Mouse (Mus musculus) kidney, adult 2 months (tissue): ENCODE measurements around the gene Srsf4. TPM values are rescaled to one million over a fixed set of nuclear protein-coding genes. Genes with fewer than 3 reads are reported as not detected.

Source experiments
- DNase-seq: peaks from one replicate; pipeline ENCODE4 v3.0.0; 2021
- H3K27ac ChIP-seq: fragments of 200-500 bp; 2 replicates; pipeline ENCODE4 v1.5.1; 2012; ENCODE audit warnings: low read depth, low read length, control low read depth, inconsistent platforms; ENCODE audit not compliant: insufficient read depth
- H3K27me3 ChIP-seq: fragments of 200-500 bp; replicated peaks from 2 replicates; pipeline ENCODE4 v1.6.1; 2012; ENCODE audit warnings: mild to moderate bottlenecking, moderate library complexity, low read length, inconsistent platforms; ENCODE audit not compliant: control insufficient read depth, insufficient read depth
- H3K36me3 ChIP-seq: fragments of 200-500 bp; 2 replicates; pipeline ENCODE4 v1.6.1; 2012; ENCODE audit warnings: mild to moderate bottlenecking, moderate library complexity, low read length, inconsistent platforms; ENCODE audit not compliant: control insufficient read depth, insufficient read depth
- H3K4me1 ChIP-seq: fragments of 200-500 bp; 2 replicates; pipeline ENCODE4 v1.6.1; 2011; ENCODE audit warnings: low read length; ENCODE audit not compliant: control insufficient read depth, insufficient read depth
- H3K4me3 ChIP-seq: fragments of 200-500 bp; 2 replicates; pipeline ENCODE4 v1.5.1; 2011; ENCODE audit warnings: mild to moderate bottlenecking, low read depth, low read length, control low read depth; ENCODE audit not compliant: insufficient read depth
- CTCF ChIP-seq: fragments of 200-500 bp; conservative IDR thresholded peaks from 2 replicates; pipeline ENCODE4 v1.5.1; 2011; ENCODE audit warnings: low read depth, mild to moderate bottlenecking, control low read depth, low read length, moderate library complexity, mixed read lengths; ENCODE audit not compliant: insufficient read depth, insufficient read length
- POLR2A ChIP-seq: fragments of 200-500 bp; IDR thresholded peaks from one replicate; pipeline ENCODE4 v1.6.1; 2011; ENCODE audit warnings: low read depth, low read length, control low read depth
- WGBS: fragments of 180-500 bp; shearing (Covaris S2); methylation state at CpG from one replicate; pipeline ENCODE4 v1.1.7; 2018; 5-methylcytosine and 5-hydroxymethylcytosine counted together
- polyA plus RNA-seq: library from polyadenylated mRNA; depleted of rRNA; stranded (reverse); fragments of >200 nt; gene quantifications from 2 replicates; pipeline ENCODE4 v1.2.3, GENCODE M21; 2012

Gene Srsf4
- polyA plus RNA-seq, 1 experiment, result 35.1 TPM

GRCm38 (mm10) chr4:131907912-131908311 lies 34.5 kb downstream of the Srsf4 start:
- peaks cover 9% of the 10 kb centered on the region for H3K4me1 ChIP-seq
- no peak overlapping the region for H3K4me3 ChIP-seq
- 94% methylated on average over 3 of the region's 3 CpGs for WGBS
- H3K36me3 ChIP-seq, result no peaks in the 10 kb centered on the region
- no peak overlapping the region for H3K27ac ChIP-seq
- DNase-seq, result no peak
- TF ChIP-seq CTCF (peak; percentile 50), POLR2A (no peak)
- no peaks in the 10 kb centered on the region for H3K27me3 ChIP-seq

- TF ChIP-seq CTCF (no peak), POLR2A (no peak)
- Histone ChIP-seq H3K36me3 (no peaks in the 10 kb centered on the region), H3K27ac (peak overlapping the region; percentile 18), H3K27me3 (no peaks in the 10 kb centered on the region), H3K4me1 (peaks cover 15% of the 10 kb centered on the region), H3K4me3 (peak overlapping the region; percentile 4; the same call in 1 of the 2 replicates)
- 15% methylated on average over 20 of the region's 21 CpGs for WGBS
- DNase-seq, result peak; percentile 58
These were observed 37.0 kb downstream of the Srsf4 start for GRCm38 (mm10) chr4:131910237-131910994.

GRCm38 (mm10) chr4:131911521-131911920 lies 38.1 kb downstream of the Srsf4 start:
- 48% methylated on average over 5 of the region's 5 CpGs for WGBS
- Histone ChIP-seq H3K27me3 (no peaks in the 10 kb centered on the region), H3K4me3 (no peak overlapping the region), H3K27ac (no peak overlapping the region), H3K36me3 (no peaks in the 10 kb centered on the region), H3K4me1 (peaks cover 15% of the 10 kb centered on the region)
- DNase-seq, result no peak
- TF ChIP-seq CTCF (no peak), POLR2A (no peak)

- no peaks in the 10 kb centered on the region for H3K36me3 ChIP-seq
- no peak overlapping the region for H3K4me3 ChIP-seq
- peak overlapping the region; percentile 34; the same call in 1 of the 2 replicates for H3K27ac ChIP-seq
- TF ChIP-seq POLR2A (no peak), CTCF (no peak)
- 52% methylated on average over 10 of the region's 10 CpGs for WGBS
- no peaks in the 10 kb centered on the region for H3K27me3 ChIP-seq
- DNase-seq, result peak; percentile 50
- peaks cover 15% of the 10 kb centered on the region for H3K4me1 ChIP-seq
These were observed 40.1 kb downstream of the Srsf4 start for GRCm38 (mm10) chr4:131913526-131913925.

- 30% methylated on average over 9 of the region's 9 CpGs for WGBS
- peaks cover 18% of the 10 kb centered on the region for H3K4me1 ChIP-seq
- no peak overlapping the region for H3K4me3 ChIP-seq
- DNase-seq, result no peak
- no peak for TF ChIP-seq POLR2A
- no peak for TF ChIP-seq CTCF
- no peaks in the 10 kb centered on the region for H3K27me3 ChIP-seq
- H3K36me3 ChIP-seq, result no peaks in the 10 kb centered on the region
- peak overlapping the region; percentile 15 for H3K27ac ChIP-seq
These were observed 40.7 kb downstream of the Srsf4 start for GRCm38 (mm10) chr4:131914046-131914643.

- peak; percentile 69 for DNase-seq
- TF ChIP-seq CTCF (no peak), POLR2A (no peak)
- Histone ChIP-seq H3K27me3 (no peaks in the 10 kb centered on the region), H3K4me1 (peaks cover 25% of the 10 kb centered on the region), H3K36me3 (no peaks in the 10 kb centered on the region), H3K4me3 (no peak overlapping the region), H3K27ac (peak overlapping the region; percentile 51; the same call in 1 of the 2 replicates)
- 9% methylated on average over 31 of the region's 31 CpGs for WGBS
These were observed 41.6 kb downstream of the Srsf4 start for GRCm38 (mm10) chr4:131914891-131915469.

- WGBS, result 57% methylated on average over 13 of the region's 13 CpGs
- Histone ChIP-seq H3K4me1 (peaks cover 21% of the 10 kb centered on the region), H3K4me3 (no peak overlapping the region), H3K36me3 (no peaks in the 10 kb centered on the region), H3K27me3 (no peaks in the 10 kb centered on the region), H3K27ac (no peak overlapping the region)
- no peak for TF ChIP-seq POLR2A
- TF ChIP-seq CTCF, result no peak
- DNase-seq, result no peak
These were observed 42.5 kb downstream of the Srsf4 start for GRCm38 (mm10) chr4:131915821-131916328.
